Mouse (Mus musculus) neural tube, embryonic 13.5 days (tissue): ENCODE data around the gene Cux1. TPM values are rescaled to one million over a fixed set of nuclear protein-coding genes. Genes with fewer than 3 reads are reported as not detected.

Experiments
- ATAC-seq: fragments of 200-750 bp; cut with Nextera tagmentation; 2 replicates; pipeline ENCODE4 v1.8.0; 2017; ENCODE audit warnings: low read depth, mild to moderate bottlenecking, moderate TSS enrichment, moderate library complexity
- H3K27ac ChIP-seq: fragments of 300-500 bp; sonication (generic); replicated peaks from 2 replicates; pipeline ENCODE4 v1.5.1; 2015; ENCODE audit warnings: moderate library complexity, mild to moderate bottlenecking, inconsistent platforms
- H3K27me3 ChIP-seq: fragments of 300-500 bp; sonication (generic); 2 replicates; pipeline ENCODE4 v1.6.1; 2015; ENCODE audit warnings: mild to moderate bottlenecking, inconsistent platforms
- H3K36me3 ChIP-seq: fragments of 300-500 bp; sonication (generic); 2 replicates; pipeline ENCODE4 v1.6.1; 2015; ENCODE audit warnings: mild to moderate bottlenecking, inconsistent platforms
- H3K4me1 ChIP-seq: fragments of 300-500 bp; sonication (generic); replicated peaks from 2 replicates; pipeline ENCODE4 v1.6.1; 2015; ENCODE audit warnings: inconsistent platforms
- H3K4me2 ChIP-seq: fragments of 300-500 bp; sonication (generic); 2 replicates; pipeline ENCODE4 v1.6.1; 2015; ENCODE audit warnings: inconsistent platforms, mild to moderate bottlenecking, moderate library complexity
- H3K4me3 ChIP-seq: fragments of 300-500 bp; sonication (generic); 2 replicates; pipeline ENCODE4 v1.5.1; 2015; ENCODE audit warnings: mild to moderate bottlenecking, inconsistent platforms
- H3K9ac ChIP-seq: fragments of 300-500 bp; sonication (generic); 2 replicates; pipeline ENCODE4 v1.6.1; 2015; ENCODE audit warnings: moderate library complexity, mild to moderate bottlenecking, inconsistent platforms
- H3K9me3 ChIP-seq: fragments of 300-500 bp; sonication (generic); 2 replicates; pipeline ENCODE4 v1.6.1; 2016; ENCODE audit warnings: inconsistent platforms
- WGBS: fragments of 180-500 bp; shearing (Covaris S2); methylation state at CpG from one replicate; pipeline ENCODE4 v1.1.7; 2015; 5-methylcytosine and 5-hydroxymethylcytosine counted together
- polyA plus RNA-seq: library from polyadenylated mRNA; unstranded; fragments of >200 nt; fragmentation: Nextera tagmentation; extraction: Ambion mirVana; gene quantifications from 2 replicates; pipeline ENCODE4 v1.2.1, GENCODE M21; 2015

The Cux1 gene
- polyA plus RNA-seq, 1 experiment from 2014 or later: 93.9 TPM

GRCm38 (mm10) chr5:136531674-136532365, 35.5 kb downstream of the Cux1 start:
- H3K36me3 ChIP-seq: no peaks in the 10 kb centered on the region
- no peak overlapping the region for H3K4me2 ChIP-seq
- no peak overlapping the region for H3K9ac ChIP-seq
- H3K27me3 ChIP-seq: no peaks in the 10 kb centered on the region
- H3K9me3 ChIP-seq: no peaks in the 10 kb centered on the region
- no peak overlapping the region for H3K4me3 ChIP-seq
- ATAC-seq: no peak
- peaks cover 40% of the 10 kb centered on the region; the same call in 1 of the 2 replicates for H3K4me1 ChIP-seq
- WGBS: 86% methylated on average over 2 of the region's 2 CpGs
- H3K27ac ChIP-seq: no peak overlapping the region

GRCm38 (mm10) chr5:136530931-136531330, 36.4 kb downstream of the Cux1 start:
- no peak for ATAC-seq
- peaks cover 35% of the 10 kb centered on the region; the same call in 1 of the 2 replicates for H3K4me1 ChIP-seq
- WGBS: 80% methylated on average over 1 of the region's 1 CpGs

GRCm38 (mm10) chr5:136529165-136529564, 38.1 kb downstream of the Cux1 start:
- Histone ChIP-seq H3K27me3 (no peaks in the 10 kb centered on the region), H3K4me2 (no peak overlapping the region), H3K9me3 (no peaks in the 10 kb centered on the region), H3K36me3 (no peaks in the 10 kb centered on the region), H3K27ac (no peak overlapping the region), H3K4me3 (no peak overlapping the region), H3K4me1 (peaks cover 33% of the 10 kb centered on the region; the same call in 1 of the 2 replicates), H3K9ac (no peak overlapping the region)
- ATAC-seq: no peak

More at GRCm38 (mm10) chr5:136530931-136531330, 36.4 kb downstream of the Cux1 start:
- no peaks in the 10 kb centered on the region for H3K9me3 ChIP-seq
- H3K27me3 ChIP-seq: no peaks in the 10 kb centered on the region
- no peak overlapping the region for H3K9ac ChIP-seq
- H3K27ac ChIP-seq: no peak overlapping the region
- H3K36me3 ChIP-seq: no peaks in the 10 kb centered on the region
- no peak overlapping the region for H3K4me3 ChIP-seq
- H3K4me2 ChIP-seq: no peak overlapping the region

- Histone ChIP-seq H3K4me3 (no peak overlapping the region), H3K4me2 (no peak overlapping the region), H3K4me1 (peaks cover 42% of the 10 kb centered on the region), H3K27me3 (no peaks in the 10 kb centered on the region), H3K27ac (peak overlapping the region; percentile 10; the same call in 1 of the 2 replicates), H3K9me3 (no peaks in the 10 kb centered on the region), H3K36me3 (no peaks in the 10 kb centered on the region), H3K9ac (no peak overlapping the region)
- 77% methylated on average over 1 of the region's 1 CpGs for WGBS
- no peak for ATAC-seq
Measured at GRCm38 (mm10) chr5:136527871-136528270, 39.4 kb downstream of the Cux1 start.

- H3K36me3 ChIP-seq: no peaks in the 10 kb centered on the region
- no peak overlapping the region for H3K27ac ChIP-seq
- no peak overlapping the region for H3K4me3 ChIP-seq
- no peaks in the 10 kb centered on the region for H3K9me3 ChIP-seq
- H3K4me1 ChIP-seq: peaks cover 38% of the 10 kb centered on the region
- H3K9ac ChIP-seq: no peak overlapping the region
- no peak for ATAC-seq
- no peaks in the 10 kb centered on the region for H3K27me3 ChIP-seq
- WGBS: 94% methylated on average over 5 of the region's 5 CpGs
- H3K4me2 ChIP-seq: no peak overlapping the region
Measured at GRCm38 (mm10) chr5:136526545-136526909, 40.8 kb downstream of the Cux1 start.

GRCm38 (mm10) chr5:136525896-136526544, 41.3 kb downstream of the Cux1 start:
- no peak for ATAC-seq
- H3K27ac ChIP-seq: no peak overlapping the region
- no peak overlapping the region for H3K4me3 ChIP-seq
- no peak overlapping the region for H3K9ac ChIP-seq
- H3K27me3 ChIP-seq: no peaks in the 10 kb centered on the region
- H3K36me3 ChIP-seq: no peaks in the 10 kb centered on the region
- H3K4me1 ChIP-seq: peaks cover 35% of the 10 kb centered on the region
- H3K9me3 ChIP-seq: no peaks in the 10 kb centered on the region
- WGBS: 88% methylated on average over 9 of the region's 9 CpGs
- H3K4me2 ChIP-seq: no peak overlapping the region

- no peak overlapping the region for H3K27ac ChIP-seq
- ATAC-seq: no peak
- 8% methylated on average over 3 of the region's 3 CpGs for WGBS
Measured at GRCm38 (mm10) chr5:136522843-136523463, 44.3 kb downstream of the Cux1 start.

GRCm38 (mm10) chr5:136521656-136522055, 45.6 kb downstream of the Cux1 start:
- ATAC-seq: no peak
- Histone ChIP-seq H3K4me1 (peaks cover 20% of the 10 kb centered on the region), H3K9me3 (no peaks in the 10 kb centered on the region), H3K27ac (no peak overlapping the region), H3K4me2 (no peak overlapping the region), H3K27me3 (no peaks in the 10 kb centered on the region), H3K36me3 (no peaks in the 10 kb centered on the region), H3K4me3 (no peak overlapping the region), H3K9ac (no peak overlapping the region)
- 88% methylated on average over 3 of the region's 3 CpGs for WGBS

More at GRCm38 (mm10) chr5:136522843-136523463, 44.3 kb downstream of the Cux1 start:
- H3K9ac ChIP-seq: no peak overlapping the region
- H3K4me3 ChIP-seq: no peak overlapping the region
- no peaks in the 10 kb centered on the region for H3K27me3 ChIP-seq
- no peak overlapping the region for H3K4me2 ChIP-seq
- peaks cover 23% of the 10 kb centered on the region for H3K4me1 ChIP-seq
- no peaks in the 10 kb centered on the region for H3K36me3 ChIP-seq
- H3K9me3 ChIP-seq: no peaks in the 10 kb centered on the region

GRCm38 (mm10) chr5:136518648-136519437, 48.4 kb downstream of the Cux1 start:
- no peak overlapping the region for H3K4me2 ChIP-seq
- no peaks in the 10 kb centered on the region for H3K9me3 ChIP-seq
- WGBS: 91% methylated on average over 3 of the region's 3 CpGs
- no peaks in the 10 kb centered on the region for H3K36me3 ChIP-seq
- H3K27ac ChIP-seq: no peak overlapping the region
- ATAC-seq: no peak
- no peak overlapping the region for H3K9ac ChIP-seq
- H3K27me3 ChIP-seq: no peaks in the 10 kb centered on the region
- H3K4me1 ChIP-seq: peaks cover 44% of the 10 kb centered on the region
- H3K4me3 ChIP-seq: no peak overlapping the region

GRCm38 (mm10) chr5:136517510-136517909, 49.8 kb downstream of the Cux1 start:
- H3K36me3 ChIP-seq: no peaks in the 10 kb centered on the region
- no peaks in the 10 kb centered on the region for H3K27me3 ChIP-seq
- H3K4me1 ChIP-seq: peaks cover 36% of the 10 kb centered on the region
- no peak overlapping the region for H3K27ac ChIP-seq
- no peak overlapping the region for H3K4me2 ChIP-seq
- H3K9me3 ChIP-seq: no peaks in the 10 kb centered on the region
- WGBS: 70% methylated on average over 2 of the region's 2 CpGs
- no peak overlapping the region for H3K4me3 ChIP-seq
- no peak for ATAC-seq
- no peak overlapping the region for H3K9ac ChIP-seq

GRCm38 (mm10) chr5:136516593-136516992, 50.7 kb downstream of the Cux1 start:
- H3K4me1 ChIP-seq: peaks cover 43% of the 10 kb centered on the region
- WGBS: 85% methylated on average over 3 of the region's 3 CpGs
- no peak overlapping the region for H3K27ac ChIP-seq
- no peaks in the 10 kb centered on the region for H3K9me3 ChIP-seq
- ATAC-seq: no peak
- no peak overlapping the region for H3K4me3 ChIP-seq
- no peak overlapping the region for H3K4me2 ChIP-seq
- no peaks in the 10 kb centered on the region for H3K36me3 ChIP-seq
- no peak overlapping the region for H3K9ac ChIP-seq
- H3K27me3 ChIP-seq: no peaks in the 10 kb centered on the region
